Mouse (Mus musculus): ENCODE measurements around the gene Trpv6. TPM values are rescaled to one million over a fixed set of nuclear protein-coding genes. Genes with fewer than 3 reads are reported as not detected.

Gene Trpv6
- polyA plus RNA-seq, 1 experiment = 0.09 TPM

DNA sequence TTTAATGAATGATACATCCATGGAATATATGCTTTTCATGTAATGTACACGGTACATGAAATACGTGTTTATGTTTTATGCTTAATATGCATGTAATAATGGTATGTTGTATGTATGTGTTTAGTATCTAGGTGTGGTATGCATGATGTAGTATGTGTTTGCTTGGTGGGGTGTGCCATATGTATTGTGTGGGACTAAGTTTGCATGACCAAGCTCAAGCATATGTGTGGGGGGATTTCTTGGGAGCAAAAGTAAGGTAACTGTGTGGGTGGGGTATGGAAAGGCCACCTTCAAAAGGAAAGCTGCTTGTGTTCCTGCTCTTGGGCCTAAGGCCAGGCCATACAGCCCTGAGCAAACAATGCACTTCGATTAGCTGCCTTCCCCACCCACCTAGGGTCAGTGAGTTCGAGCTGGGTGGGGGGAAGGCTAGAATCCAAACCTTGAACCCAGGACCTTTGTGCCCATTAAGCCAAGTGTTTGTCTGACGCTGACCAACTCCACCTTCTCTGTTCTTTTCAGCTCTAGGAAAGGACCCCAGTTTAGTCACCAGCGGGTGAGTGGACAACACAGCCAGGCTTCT, 1.8 kb upstream of the Trpv6 start:
- Histone ChIP-seq H3ac (ENCODE audit: control insufficient read depth, insufficient read length, low read depth) (no peak overlapping the region), H3K27me3 (ENCODE audit: control insufficient read depth, insufficient read depth, insufficient read length) (no peaks in the 10 kb centered on the region), H3K4me3 (ENCODE audit: insufficient read depth, poor library complexity, severe bottlenecking) (no peak overlapping the region), H3K79me2 (ENCODE audit: control insufficient read depth, insufficient read depth) (no peaks in the 10 kb centered on the region), H3K79me3 (ENCODE audit: low read depth) (no peaks in the 10 kb centered on the region), H3K36me3 (ENCODE audit: control insufficient read depth, insufficient read depth) (no peaks in the 10 kb centered on the region)
- TF ChIP-seq CEBPB (IDR thresholded peaks at IDR 0.05; ENCODE audit: low read depth) (no peak), MAX (IDR thresholded peaks at IDR 0.05) (no peak), CTCF (IDR thresholded peaks at IDR 0.05; ENCODE audit: control insufficient read depth, insufficient read depth, insufficient read length) (no peak), FOSL1 (IDR thresholded peaks at IDR 0.05; ENCODE audit: insufficient read depth, low read length, poor library complexity, severe bottlenecking) (no peak), MYOD1 (IDR thresholded peaks at IDR 0.05; ENCODE audit: control insufficient read depth, insufficient read length, low read depth) (no peak), USF1 (IDR thresholded peaks at IDR 0.05; ENCODE audit: low read depth) (no peak), MYOG (IDR thresholded peaks at IDR 0.05; ENCODE audit: control insufficient read depth, extremely low read depth, insufficient read length) (no peak)

DNA sequence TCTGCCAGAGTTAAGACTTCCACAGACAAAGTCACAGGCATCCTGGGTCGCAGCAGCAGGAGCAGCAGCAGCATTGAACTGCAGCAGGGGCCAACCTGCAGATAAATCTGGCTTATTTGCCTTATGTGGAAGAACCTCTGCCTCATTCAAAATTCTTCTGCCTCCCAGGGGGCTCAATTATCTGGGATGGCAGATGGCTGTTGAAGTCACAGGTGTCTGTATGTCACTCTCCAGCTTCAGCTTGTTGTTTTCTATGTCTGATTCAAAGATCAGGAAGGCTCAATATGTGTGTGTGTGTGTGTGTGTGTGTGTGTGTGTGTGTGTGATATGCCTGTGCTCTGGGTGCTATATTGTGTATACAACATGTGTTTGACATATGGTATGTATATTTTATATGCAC, 1.2 kb upstream of the Trpv6 start:
- Histone ChIP-seq H3K4me3 (ENCODE audit: insufficient read depth, poor library complexity, severe bottlenecking) (no peak overlapping the region), H3K79me2 (ENCODE audit: control insufficient read depth, insufficient read depth) (no peaks in the 10 kb centered on the region), H3ac (ENCODE audit: control insufficient read depth, insufficient read length, low read depth) (no peak overlapping the region), H3K36me3 (ENCODE audit: control insufficient read depth, insufficient read depth) (no peaks in the 10 kb centered on the region), H3K79me3 (ENCODE audit: low read depth) (no peaks in the 10 kb centered on the region), H3K27me3 (ENCODE audit: control insufficient read depth, insufficient read depth, insufficient read length) (no peaks in the 10 kb centered on the region)
- TF ChIP-seq FOSL1 (IDR thresholded peaks at IDR 0.05; ENCODE audit: insufficient read depth, low read length, poor library complexity, severe bottlenecking) (no peak), USF1 (IDR thresholded peaks at IDR 0.05; ENCODE audit: low read depth) (no peak), MAX (IDR thresholded peaks at IDR 0.05) (no peak), MYOD1 (IDR thresholded peaks at IDR 0.05; ENCODE audit: control insufficient read depth, insufficient read length, low read depth) (no peak), CEBPB (IDR thresholded peaks at IDR 0.05; ENCODE audit: low read depth) (no peak), CTCF (IDR thresholded peaks at IDR 0.05; ENCODE audit: control insufficient read depth, insufficient read depth, insufficient read length) (no peak), MYOG (IDR thresholded peaks at IDR 0.05; ENCODE audit: control insufficient read depth, extremely low read depth, insufficient read length) (no peak)

- H3K79me2 ChIP-seq (ENCODE audit: control insufficient read depth, insufficient read depth) = no peaks in the 10 kb centered on the region
- no peak for TF ChIP-seq CTCF (IDR thresholded peaks at IDR 0.05; ENCODE audit: control insufficient read depth, insufficient read depth, insufficient read length)
- TF ChIP-seq MYOD1 (IDR thresholded peaks at IDR 0.05; ENCODE audit: control insufficient read depth, insufficient read length, low read depth) = no peak
- no peak for TF ChIP-seq MAX (IDR thresholded peaks at IDR 0.05)
- no peak for TF ChIP-seq CEBPB (IDR thresholded peaks at IDR 0.05; ENCODE audit: low read depth)
- TF ChIP-seq USF1 (IDR thresholded peaks at IDR 0.05; ENCODE audit: low read depth) = no peak
- TF ChIP-seq FOSL1 (IDR thresholded peaks at IDR 0.05; ENCODE audit: insufficient read depth, low read length, poor library complexity, severe bottlenecking) = no peak
- TF ChIP-seq MYOG (IDR thresholded peaks at IDR 0.05; ENCODE audit: control insufficient read depth, extremely low read depth, insufficient read length) = no peak
- H3K27me3 ChIP-seq (ENCODE audit: control insufficient read depth, insufficient read depth, insufficient read length) = no peaks in the 10 kb centered on the region
- H3K4me3 ChIP-seq (ENCODE audit: insufficient read depth, poor library complexity, severe bottlenecking) = no peak overlapping the region
- H3K36me3 ChIP-seq (ENCODE audit: control insufficient read depth, insufficient read depth) = no peaks in the 10 kb centered on the region
- H3K79me3 ChIP-seq (ENCODE audit: low read depth) = no peaks in the 10 kb centered on the region
- H3ac ChIP-seq (ENCODE audit: control insufficient read depth, insufficient read length, low read depth) = no peak overlapping the region
Measured at GRCm38 (mm10) chr6:41635211-41635610, 994 bp downstream of the Trpv6 start.

- TF ChIP-seq USF1 (IDR thresholded peaks at IDR 0.05; ENCODE audit: low read depth) = no peak
- TF ChIP-seq MYOG (IDR thresholded peaks at IDR 0.05; ENCODE audit: control insufficient read depth, extremely low read depth, insufficient read length) = no peak
- no peak for TF ChIP-seq MYOD1 (IDR thresholded peaks at IDR 0.05; ENCODE audit: control insufficient read depth, insufficient read length, low read depth)
- TF ChIP-seq FOSL1 (IDR thresholded peaks at IDR 0.05; ENCODE audit: insufficient read depth, low read length, poor library complexity, severe bottlenecking) = no peak
- no peak for TF ChIP-seq CTCF (IDR thresholded peaks at IDR 0.05; ENCODE audit: control insufficient read depth, insufficient read depth, insufficient read length)
- no peak for TF ChIP-seq CEBPB (IDR thresholded peaks at IDR 0.05; ENCODE audit: low read depth)
- no peak for TF ChIP-seq MAX (IDR thresholded peaks at IDR 0.05)
- Histone ChIP-seq H3K4me3 (ENCODE audit: insufficient read depth, poor library complexity, severe bottlenecking) (no peak overlapping the region), H3K27me3 (ENCODE audit: control insufficient read depth, insufficient read depth, insufficient read length) (no peaks in the 10 kb centered on the region), H3K36me3 (ENCODE audit: control insufficient read depth, insufficient read depth) (no peaks in the 10 kb centered on the region), H3ac (ENCODE audit: control insufficient read depth, insufficient read length, low read depth) (no peak overlapping the region), H3K79me3 (ENCODE audit: low read depth) (no peaks in the 10 kb centered on the region), H3K79me2 (ENCODE audit: control insufficient read depth, insufficient read depth) (no peaks in the 10 kb centered on the region)
Measured at GRCm38 (mm10) chr6:41631549-41631948, 4.7 kb downstream of the Trpv6 start.

- no peaks in the 10 kb centered on the region for H3K79me3 ChIP-seq (ENCODE audit: low read depth)
- TF ChIP-seq MYOG (IDR thresholded peaks at IDR 0.05; ENCODE audit: control insufficient read depth, extremely low read depth, insufficient read length) = no peak
- TF ChIP-seq MAX (IDR thresholded peaks at IDR 0.05) = no peak
- TF ChIP-seq CTCF (IDR thresholded peaks at IDR 0.05; ENCODE audit: control insufficient read depth, insufficient read depth, insufficient read length) = no peak
- TF ChIP-seq FOSL1 (IDR thresholded peaks at IDR 0.05; ENCODE audit: insufficient read depth, low read length, poor library complexity, severe bottlenecking) = no peak
- TF ChIP-seq MYOD1 (IDR thresholded peaks at IDR 0.05; ENCODE audit: control insufficient read depth, insufficient read length, low read depth) = no peak
- TF ChIP-seq CEBPB (IDR thresholded peaks at IDR 0.05; ENCODE audit: low read depth) = no peak
- no peak for TF ChIP-seq USF1 (IDR thresholded peaks at IDR 0.05; ENCODE audit: low read depth)
- H3ac ChIP-seq (ENCODE audit: control insufficient read depth, insufficient read length, low read depth) = no peak overlapping the region
- H3K27me3 ChIP-seq (ENCODE audit: control insufficient read depth, insufficient read depth, insufficient read length) = no peaks in the 10 kb centered on the region
- H3K79me2 ChIP-seq (ENCODE audit: control insufficient read depth, insufficient read depth) = no peaks in the 10 kb centered on the region
- no peak overlapping the region for H3K4me3 ChIP-seq (ENCODE audit: insufficient read depth, poor library complexity, severe bottlenecking)
- no peaks in the 10 kb centered on the region for H3K36me3 ChIP-seq (ENCODE audit: control insufficient read depth, insufficient read depth)
Measured at GRCm38 (mm10) chr6:41630791-41631190, 5.4 kb downstream of the Trpv6 start.
